Mouse (Mus musculus) hindbrain, postnatal 0 days (tissue): Measurements from ENCODE around the gene Cox7a2. TPM values are rescaled to one million over a fixed set of nuclear protein-coding genes. Genes with fewer than 3 reads are reported as not detected.

ENCODE experiments used
- ATAC-seq: fragments of 200-750 bp; cut with Nextera tagmentation; 2 replicates; pipeline ENCODE4 v1.8.0; 2017; ENCODE audit warnings: mild to moderate bottlenecking, moderate TSS enrichment, moderate library complexity
- DNase-seq: peaks from one replicate; pipeline ENCODE4 v3.0.0-alpha.2; 2015; ENCODE audit warnings: low spot score
- H3K27ac ChIP-seq: fragments of 300-500 bp; sonication (generic); 2 replicates; pipeline ENCODE4 v1.5.1; 2014; ENCODE audit warnings: mild to moderate bottlenecking
- H3K27me3 ChIP-seq: fragments of 300-500 bp; sonication (generic); 2 replicates; pipeline ENCODE4 v1.6.1; 2014; ENCODE audit warnings: low read length, mixed read lengths; ENCODE audit not compliant: insufficient read depth
- H3K36me3 ChIP-seq: fragments of 300-500 bp; sonication (generic); 2 replicates; pipeline ENCODE4 v1.6.1; 2014; ENCODE audit warnings: low read length, mixed read lengths; ENCODE audit not compliant: insufficient read depth
- H3K4me1 ChIP-seq: fragments of 300-500 bp; sonication (generic); 2 replicates; pipeline ENCODE4 v1.6.1; 2014; ENCODE audit warnings: antibody characterized with exemption, low read length, mixed read lengths; ENCODE audit not compliant: insufficient read depth
- H3K4me2 ChIP-seq: fragments of 300-500 bp; sonication (generic); 2 replicates; pipeline ENCODE4 v1.6.1; 2014; ENCODE audit warnings: low read depth, mild to moderate bottlenecking, low read length, moderate library complexity, mixed read lengths
- H3K4me3 ChIP-seq: fragments of 300-500 bp; sonication (generic); 2 replicates; pipeline ENCODE4 v1.5.1; 2014; ENCODE audit warnings: low read length
- H3K9ac ChIP-seq: fragments of 300-500 bp; sonication (generic); replicated peaks from 2 replicates; pipeline ENCODE4 v1.6.1; 2014; ENCODE audit warnings: mild to moderate bottlenecking, low read length, moderate library complexity, mixed read lengths
- H3K9me3 ChIP-seq: fragments of 300-500 bp; sonication (generic); 2 replicates; pipeline ENCODE4 v1.6.1; 2016; ENCODE audit warnings: low read length, mixed read lengths
- CTCF ChIP-seq: IDR thresholded peaks from 2 replicates; pipeline ENCODE4 v1.5.1; 2016; ENCODE audit warnings: antibody characterized with exemption, control low read depth, low read depth
- WGBS: fragments of 180-500 bp; shearing (Covaris S2); extraction: QIAGEN DNeasy Blood & Tissue Kit; methylation state at CpG from one replicate; pipeline ENCODE4 v1.1.7; 2014; 5-methylcytosine and 5-hydroxymethylcytosine counted together
- polyA plus RNA-seq: library from polyadenylated mRNA; unstranded; fragments of >200 nt; fragmentation: Nextera tagmentation; extraction: Ambion mirVana; gene quantifications from 2 replicates; pipeline ENCODE4 v1.2.1, GENCODE M21; 2015
- total RNA-seq: library from RNA; depleted of rRNA; stranded (reverse); fragments of >200 nt; gene quantifications from 2 replicates; pipeline ENCODE4 v1.2.3, GENCODE M21; 2014; rRNA removed

Cox7a2 gene
- total and polyA plus RNA-seq, 2 experiments from 2014 or later = 422 to 1,136 TPM

- H3K36me3 ChIP-seq = no peaks in the 10 kb centered on the region
- WGBS = under 1% methylated on average over 61 of the region's 64 CpGs
- peak within 1 kb of the TSS; percentile 86 for H3K4me2 ChIP-seq
- H3K9me3 ChIP-seq = no peaks in the 10 kb centered on the region
- ATAC-seq (peak; percentile 38), DNase-seq (peak; percentile 67)
- H3K27me3 ChIP-seq = peaks cover 8% of the 10 kb centered on the region; the same call in 1 of the 2 replicates
- no peak; the same call in 1 of the 2 replicates for TF ChIP-seq CTCF
- H3K4me3 ChIP-seq = peak within 1 kb of the TSS; percentile 48
- H3K9ac ChIP-seq = peak within 1 kb of the TSS; percentile 43
- peaks cover 14% of the 10 kb centered on the region for H3K4me1 ChIP-seq
- 0 out of 2 replicates have a peak within 1 kb of the TSS, but pooled peaks have one; percentile 17 for H3K27ac ChIP-seq
These were observed 41.0 kb downstream of the Cox7a2 start, which contains the start of gene Col12a1 for GRCm38 (mm10) chr9:79718481-79719370. Gene Col12a1, minus strand, starts transcription at chr9:79718831.

- H3K4me3 ChIP-seq = peak overlapping the region; percentile 48
These were observed 41.7 kb downstream of the Cox7a2 start for GRCm38 (mm10) chr9:79717836-79718475.

GRCm38 (mm10) chr9:79716909-79717835 lies 42.5 kb downstream of the Cox7a2 start:
- TF ChIP-seq CTCF = peak; percentile 81
- Histone ChIP-seq H3K27ac (no peak overlapping the region), H3K4me1 (peaks cover 14% of the 10 kb centered on the region), H3K27me3 (peaks cover 8% of the 10 kb centered on the region; the same call in 1 of the 2 replicates), H3K4me2 (peak overlapping the region; percentile 86), H3K9me3 (no peaks in the 10 kb centered on the region), H3K4me3 (peak overlapping the region; percentile 48), H3K9ac (peak overlapping the region; percentile 43; the same call in 1 of the 2 replicates), H3K36me3 (no peaks in the 10 kb centered on the region)
- ATAC-seq (0 out of 2 replicates have a peak, but pooled peaks have one; percentile 18), DNase-seq (peak; percentile 92)
- WGBS = 8% methylated on average over 23 of the region's 23 CpGs

More at GRCm38 (mm10) chr9:79717836-79718475, 41.7 kb downstream of the Cox7a2 start:
- H3K4me1 ChIP-seq = peaks cover 14% of the 10 kb centered on the region
- H3K9ac ChIP-seq = peak overlapping the region; percentile 43
- H3K9me3 ChIP-seq = no peaks in the 10 kb centered on the region
- TF ChIP-seq CTCF = no peak; the same call in 1 of the 2 replicates
- peak overlapping the region; percentile 86 for H3K4me2 ChIP-seq
- 0 out of 2 replicates have a peak overlapping the region, but pooled peaks have one; percentile 17 for H3K27ac ChIP-seq
- DNase-seq (peak; percentile 53), ATAC-seq (0 out of 2 replicates have a peak, but pooled peaks have one; percentile 0)
- no peaks in the 10 kb centered on the region for H3K36me3 ChIP-seq
- 3% methylated on average over 22 of the region's 22 CpGs for WGBS
- peaks cover 8% of the 10 kb centered on the region; the same call in 1 of the 2 replicates for H3K27me3 ChIP-seq

GRCm38 (mm10) chr9:79716496-79716895 lies 43.2 kb downstream of the Cox7a2 start:
- 24% methylated on average over 5 of the region's 5 CpGs for WGBS
- H3K4me2 ChIP-seq = peak overlapping the region; percentile 86
- peak overlapping the region; percentile 48; the same call in 1 of the 2 replicates for H3K4me3 ChIP-seq
- no peak for TF ChIP-seq CTCF
- no peaks in the 10 kb centered on the region for H3K36me3 ChIP-seq
- peak; percentile 36 for DNase-seq
- peaks cover 8% of the 10 kb centered on the region; the same call in 1 of the 2 replicates for H3K27me3 ChIP-seq
- peaks cover 14% of the 10 kb centered on the region for H3K4me1 ChIP-seq
- H3K9ac ChIP-seq = no peak overlapping the region
- no peak overlapping the region for H3K27ac ChIP-seq
- H3K9me3 ChIP-seq = no peaks in the 10 kb centered on the region
- ATAC-seq = no peak

- Histone ChIP-seq H3K4me1 (peaks cover 11% of the 10 kb centered on the region), H3K9ac (peak overlapping the region; percentile 41), H3K36me3 (no peaks in the 10 kb centered on the region), H3K27me3 (no peaks in the 10 kb centered on the region; the same call in 1 of the 2 replicates), H3K4me2 (peak overlapping the region; percentile 57), H3K4me3 (peak overlapping the region; percentile 29), H3K27ac (no peak overlapping the region), H3K9me3 (no peaks in the 10 kb centered on the region)
- DNase-seq = peak; percentile 69
- peak; percentile 71 for ATAC-seq
- peak; percentile 30 for TF ChIP-seq CTCF
- WGBS = 6% methylated on average over 16 of the region's 16 CpGs
These were observed 45.1 kb downstream of the Cox7a2 start for GRCm38 (mm10) chr9:79714471-79715045.

Other genes starting within 250 kb of the Cox7a2 start
- gene Col12a1, start 41.0 kb downstream of the Cox7a2 start, total RNA-seq = 17.0 and 18.2 TPM in 2 replicates
- gene Col12a1, start 41.0 kb downstream of the Cox7a2 start, polyA plus RNA-seq = 5.9 and 6.9 TPM in 2 replicates
- gene Tmem30a, start 33.6 kb upstream of the Cox7a2 start, total RNA-seq = 193 and 218 TPM in 2 replicates
- gene Tmem30a, start 33.6 kb upstream of the Cox7a2 start, polyA plus RNA-seq = 123 TPM in 2 replicates